Mouse (Mus musculus) hematopoietic stem cell, adult 5-6 weeks (primary cell): ENCODE results near the gene Tomm20l. TPM values are rescaled to one million over a fixed set of nuclear protein-coding genes. Genes with fewer than 3 reads are reported as not detected.
"Not testable (repeated sequence)": the region's sequence is repeated elsewhere in the genome, so short reads cannot be mapped to it uniquely, and the experiment has no call there.

ENCODE experiments used
- ATAC-seq, 2 experiments: fragments of 125-278 bp in 1 of 2; replicated peaks in 1 of 2; 2 replicates each; pipeline ENCODE4 v1.8.0; 2016 to 2017; ENCODE audit warnings: inconsistent platforms in 2 of 2, mild to moderate bottlenecking in 2 of 2, moderate number of reproducible peaks in 2 of 2, low read depth in 1 of 2, moderate TSS enrichment in 1 of 2; ENCODE audit not compliant: low FRiP score in 2 of 2, poor library complexity in 2 of 2, severe bottlenecking in 2 of 2, insufficient read depth in 1 of 2, low TSS enrichment in 1 of 2
- total RNA-seq: library from RNA; stranded (forward); fragments of 172-1452, 232-1000 nt; gene quantifications from 2 replicates; pipeline ENCODE4 v1.2.3, GENCODE M21; 2017

The Tomm20l gene
- not detected in 2 replicates for total RNA-seq

- ATAC-seq, result peak; percentile 22 to 54; a peak in 2 of 4 replicates
These were observed at the start of gene Tomm20l for GRCm38 (mm10) chr12:71111331-71111730. Tomm20l (plus strand) TSS chr12:71111428.

- no peak for ATAC-seq
These were observed 41.4 kb upstream of the Tomm20l start for GRCm38 (mm10) chr12:71069846-71070245.

GRCm38 (mm10) chr12:71072048-71072447 lies 39.2 kb upstream of the Tomm20l start:
- ATAC-seq, result no peak

- ATAC-seq, result peak; percentile 80 to 89
These were observed 38.0 kb upstream of the Tomm20l start for GRCm38 (mm10) chr12:71073113-71073730.

GRCm38 (mm10) chr12:71086331-71086730 lies 24.9 kb upstream of the Tomm20l start:
- ATAC-seq, result no peak

GRCm38 (mm10) chr12:71104275-71104674 lies 7.0 kb upstream of the Tomm20l start:
- ATAC-seq, result not testable (repeated sequence)

GRCm38 (mm10) chr12:71107216-71107771 lies 3.9 kb upstream of the Tomm20l start:
- ATAC-seq, result no peak

- no peak for ATAC-seq
These were observed 1.8 kb downstream of the Tomm20l start for GRCm38 (mm10) chr12:71113074-71113473.

- ATAC-seq, result peak; percentile 96 to 99
These were observed 2.6 kb downstream of the Tomm20l start for GRCm38 (mm10) chr12:71113675-71114288.

- no peak for ATAC-seq
These were observed 5.2 kb downstream of the Tomm20l start for GRCm38 (mm10) chr12:71116411-71116810.

- ATAC-seq, result no peak
These were observed 11.5 kb downstream of the Tomm20l start for GRCm38 (mm10) chr12:71122731-71123130.

GRCm38 (mm10) chr12:71123286-71123685 lies 12.1 kb downstream of the Tomm20l start:
- no peak for ATAC-seq

- ATAC-seq, result no peak
These were observed 24.4 kb downstream of the Tomm20l start for GRCm38 (mm10) chr12:71135581-71135980.

GRCm38 (mm10) chr12:71136130-71136973 lies 25.1 kb downstream of the Tomm20l start, which contains the start of the genes Timm9 and 2700049A03Rik:
Timm9 (minus strand) TSS chr12:71136684.
2700049A03Rik (plus strand) TSS chr12:71136848.
- peak; percentile 80 to 85 for ATAC-seq

GRCm38 (mm10) chr12:71136974-71137491 lies 25.8 kb downstream of the Tomm20l start:
- ATAC-seq, result peak; percentile 80 to 87

GRCm38 (mm10) chr12:71137686-71138085 lies 26.5 kb downstream of the Tomm20l start:
- ATAC-seq, result no peak

GRCm38 (mm10) chr12:71139258-71139828 lies 28.1 kb downstream of the Tomm20l start:
- ATAC-seq, result no peak
